Mouse (Mus musculus) G1E (cell line): ENCODE results near the gene Plxna4.

ENCODE experiments used
- CTCF ChIP-seq: IDR thresholded peaks from 2 replicates; pipeline ENCODE4 v1.5.1; 2012; ENCODE audit warnings: low read depth, low read length, inconsistent platforms, mixed read lengths
- GATA1 ChIP-seq: IDR thresholded peaks from 2 replicates; pipeline ENCODE4 v1.6.1; 2012; ENCODE audit warnings: borderline replicate concordance, low read length, inconsistent platforms, mixed read lengths
- GATA2 ChIP-seq: IDR thresholded peaks from 2 replicates; pipeline ENCODE4 v1.6.1; 2012; ENCODE audit warnings: low read depth, low read length, inconsistent platforms, borderline replicate concordance
- POLR2AphosphoS5 ChIP-seq: IDR thresholded peaks from 2 replicates; pipeline ENCODE4 v1.6.1; 2012; ENCODE audit warnings: low read depth, low read length, inconsistent platforms; ENCODE audit not compliant: insufficient replicate concordance

GRCm38 (mm10) chr6:32487121-32487520, 100.9 kb downstream of the Plxna4 start:
- TF ChIP-seq CTCF (no peak), GATA1 (no peak), POLR2AphosphoS5 (no peak), GATA2 (no peak)
